Mouse (Mus musculus): ENCODE measurements around the gene Agpat3.

GRCm38 (mm10) chr10:78292381-78292780 is 59.9 kb downstream of the Agpat3 start:
- no peak for TF ChIP-seq ZNF384 (IDR thresholded peaks at IDR 0.05; ENCODE audit: low read depth, low read length)
- no peak for TF ChIP-seq HCFC1 (IDR thresholded peaks at IDR 0.05; ENCODE audit: borderline replicate concordance, insufficient read depth, low read length)
- no peak for TF ChIP-seq MAFK (IDR thresholded peaks at IDR 0.05; ENCODE audit: insufficient read depth, low read depth, low read length)
